Mouse (Mus musculus) small intestine, adult 2 months (tissue): ENCODE measurements around the gene Zfp553.

Source experiments
- CTCF ChIP-seq: fragments of 200-500 bp; IDR thresholded peaks from 2 replicates; pipeline ENCODE4 v1.5.1; 2012; ENCODE audit warnings: low read depth, mild to moderate bottlenecking, control low read depth, inconsistent platforms, low read length, moderate library complexity, mixed read lengths; ENCODE audit not compliant: insufficient replicate concordance, insufficient read length; ENCODE audit errors: extremely low read depth
- POLR2A ChIP-seq: fragments of 200-500 bp; IDR thresholded peaks from 2 replicates; pipeline ENCODE4 v1.6.1; 2012; ENCODE audit warnings: low read depth, mild to moderate bottlenecking, control low read depth, inconsistent platforms, low read length, moderate library complexity

GRCm38 (mm10) chr7:127259186-127259905, 26.5 kb downstream of the Zfp553 start:
- no peak for TF ChIP-seq CTCF
- TF ChIP-seq POLR2A: no peak
